Mouse (Mus musculus) small intestine, adult 2 months (tissue): Measurements from ENCODE around the gene Lrch1. TPM values are rescaled to one million over a fixed set of nuclear protein-coding genes. Genes with fewer than 3 reads are reported as not detected.

Source experiments
- H3K27ac ChIP-seq: fragments of 200-500 bp; 2 replicates; pipeline ENCODE4 v1.5.1; 2012; ENCODE audit warnings: low read depth, low read length, control low read depth, inconsistent platforms; ENCODE audit not compliant: insufficient read depth
- H3K27me3 ChIP-seq: fragments of 200-500 bp; 2 replicates; pipeline ENCODE4 v1.6.1; 2012; ENCODE audit warnings: mild to moderate bottlenecking, moderate library complexity, low read length, inconsistent platforms; ENCODE audit not compliant: control insufficient read depth, insufficient read depth
- H3K36me3 ChIP-seq: fragments of 200-500 bp; 2 replicates; pipeline ENCODE4 v1.6.1; 2012; ENCODE audit warnings: mild to moderate bottlenecking, low read length, control low read depth, inconsistent platforms; ENCODE audit not compliant: control insufficient read depth, insufficient read depth
- H3K4me1 ChIP-seq: fragments of 200-500 bp; 2 replicates; pipeline ENCODE4 v1.6.1; 2012; ENCODE audit warnings: low read length, inconsistent platforms, mixed read lengths; ENCODE audit not compliant: control insufficient read depth, insufficient read depth, insufficient read length
- H3K4me3 ChIP-seq: fragments of 200-500 bp; 2 replicates; pipeline ENCODE4 v1.5.1; 2012; ENCODE audit warnings: low read depth, mild to moderate bottlenecking, control low read depth, inconsistent platforms, low read length, moderate library complexity
- CTCF ChIP-seq: fragments of 200-500 bp; IDR thresholded peaks from 2 replicates; pipeline ENCODE4 v1.5.1; 2012; ENCODE audit warnings: low read depth, mild to moderate bottlenecking, control low read depth, inconsistent platforms, low read length, moderate library complexity, mixed read lengths; ENCODE audit not compliant: insufficient replicate concordance, insufficient read length; ENCODE audit errors: extremely low read depth
- POLR2A ChIP-seq: fragments of 200-500 bp; IDR thresholded peaks from 2 replicates; pipeline ENCODE4 v1.6.1; 2012; ENCODE audit warnings: low read depth, mild to moderate bottlenecking, control low read depth, inconsistent platforms, low read length, moderate library complexity
- WGBS: fragments of 180-500 bp; shearing (Covaris S2); methylation state at CpG from one replicate; pipeline ENCODE4 v1.1.7; 2018; 5-methylcytosine and 5-hydroxymethylcytosine counted together
- polyA plus RNA-seq: library from polyadenylated mRNA; depleted of rRNA; stranded (reverse); fragments of >200 nt; gene quantifications from 2 replicates; pipeline ENCODE4 v1.2.3, GENCODE M21; 2012

Lrch1 gene
- polyA plus RNA-seq, 1 experiment, result 6.1 TPM

DNA sequence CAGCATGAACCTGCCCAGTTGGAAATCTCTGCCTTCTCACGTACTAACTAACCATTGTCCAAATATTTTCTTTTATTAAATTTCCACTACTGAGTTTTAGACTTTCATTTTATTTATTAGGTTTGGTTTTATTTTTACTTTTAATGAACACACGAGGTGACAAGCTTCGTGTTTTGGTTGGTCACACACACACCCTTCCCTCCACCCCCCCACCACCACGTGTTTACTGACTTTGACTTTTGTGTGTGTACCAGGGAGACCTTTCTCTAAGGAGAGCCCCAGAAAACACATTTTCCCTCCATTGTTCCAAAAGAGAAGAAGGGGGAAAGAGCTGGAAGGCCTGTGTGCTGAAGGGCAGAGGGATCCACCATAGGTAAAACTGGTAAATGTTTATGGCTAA lies 38.0 kb upstream of the Lrch1 start:
- no peaks in the 10 kb centered on the region for H3K27me3 ChIP-seq
- no peaks in the 10 kb centered on the region for H3K36me3 ChIP-seq
- TF ChIP-seq POLR2A, result no peak
- no peak for TF ChIP-seq CTCF
- no peak overlapping the region for H3K4me3 ChIP-seq
- no peak overlapping the region for H3K27ac ChIP-seq
- WGBS, result 43% methylated on average over 4 of the region's 4 CpGs
- no peaks in the 10 kb centered on the region for H3K4me1 ChIP-seq

DNA sequence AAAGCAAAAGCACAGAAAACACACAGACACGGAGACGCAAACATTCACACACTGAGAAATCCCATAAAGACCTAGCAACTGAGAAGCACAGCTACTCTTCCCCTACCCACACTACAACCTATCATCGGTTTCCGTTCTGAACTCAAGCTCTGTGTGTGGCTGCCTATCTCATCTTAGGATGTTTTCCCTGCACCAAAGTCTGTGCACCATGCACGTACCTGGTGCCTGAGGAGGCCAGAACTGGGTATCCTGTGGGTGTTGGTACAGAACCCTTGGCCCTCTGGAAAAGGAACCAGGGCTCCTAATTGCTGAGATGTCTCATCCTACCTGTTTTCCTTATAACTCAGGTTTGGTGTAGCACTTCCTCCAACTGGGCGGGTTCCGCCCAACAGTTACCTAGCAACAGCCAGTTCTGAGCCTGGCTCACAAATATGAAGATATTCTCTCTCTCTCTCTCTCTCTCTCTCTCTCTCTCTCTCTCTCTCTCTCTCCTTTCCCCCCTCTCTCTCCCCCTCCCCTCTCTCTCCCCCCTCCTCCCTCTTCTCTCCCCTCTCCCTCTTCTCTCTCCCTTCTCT lies 37.2 kb upstream of the Lrch1 start:
- TF ChIP-seq CTCF (no peak), POLR2A (no peak)
- no peak overlapping the region for H3K4me3 ChIP-seq
- no peaks in the 10 kb centered on the region for H3K36me3 ChIP-seq
- H3K27me3 ChIP-seq, result no peaks in the 10 kb centered on the region
- no peaks in the 10 kb centered on the region for H3K4me1 ChIP-seq
- H3K27ac ChIP-seq, result no peak overlapping the region
- WGBS, result 62% methylated on average over 7 of the region's 7 CpGs

GRCm38 (mm10) chr14:74983079-74983478 lies 35.4 kb upstream of the Lrch1 start:
- Histone ChIP-seq H3K36me3 (no peaks in the 10 kb centered on the region), H3K27ac (no peak overlapping the region), H3K27me3 (no peaks in the 10 kb centered on the region), H3K4me1 (no peaks in the 10 kb centered on the region), H3K4me3 (no peak overlapping the region)
- no peak for TF ChIP-seq CTCF
- no peak for TF ChIP-seq POLR2A
- WGBS, result 60% methylated on average over 5 of the region's 5 CpGs

GRCm38 (mm10) chr14:74981016-74981415 lies 33.3 kb upstream of the Lrch1 start:
- H3K4me3 ChIP-seq, result no peak overlapping the region

GRCm38 (mm10) chr14:74976972-74977371 lies 29.3 kb upstream of the Lrch1 start:
- TF ChIP-seq CTCF, result no peak
- TF ChIP-seq POLR2A, result no peak
- WGBS, result 78% methylated on average over 6 of the region's 6 CpGs

More at GRCm38 (mm10) chr14:74981016-74981415, 33.3 kb upstream of the Lrch1 start:
- no peaks in the 10 kb centered on the region for H3K27me3 ChIP-seq
- WGBS, result 80% methylated on average over 3 of the region's 3 CpGs
- no peaks in the 10 kb centered on the region for H3K36me3 ChIP-seq
- TF ChIP-seq POLR2A, result no peak
- no peak for TF ChIP-seq CTCF
- no peaks in the 10 kb centered on the region for H3K4me1 ChIP-seq
- H3K27ac ChIP-seq, result no peak overlapping the region

GRCm38 (mm10) chr14:74974136-74974651 lies 26.5 kb upstream of the Lrch1 start:
- no peaks in the 10 kb centered on the region for H3K27me3 ChIP-seq
- H3K36me3 ChIP-seq, result no peaks in the 10 kb centered on the region
- H3K27ac ChIP-seq, result no peak overlapping the region
- H3K4me3 ChIP-seq, result no peak overlapping the region
- 81% methylated on average over 10 of the region's 10 CpGs for WGBS
- TF ChIP-seq CTCF (no peak), POLR2A (no peak)
- peaks cover 2% of the 10 kb centered on the region; the same call in 1 of the 2 replicates for H3K4me1 ChIP-seq

More at GRCm38 (mm10) chr14:74976972-74977371, 29.3 kb upstream of the Lrch1 start:
- Histone ChIP-seq H3K27ac (no peak overlapping the region), H3K4me3 (no peak overlapping the region), H3K36me3 (no peaks in the 10 kb centered on the region), H3K27me3 (no peaks in the 10 kb centered on the region), H3K4me1 (peaks cover 2% of the 10 kb centered on the region; the same call in 1 of the 2 replicates)

GRCm38 (mm10) chr14:74972687-74973086 lies 25.0 kb upstream of the Lrch1 start:
- Histone ChIP-seq H3K4me1 (peaks cover 2% of the 10 kb centered on the region; the same call in 1 of the 2 replicates), H3K4me3 (no peak overlapping the region), H3K27ac (no peak overlapping the region), H3K36me3 (no peaks in the 10 kb centered on the region), H3K27me3 (no peaks in the 10 kb centered on the region)
- TF ChIP-seq POLR2A (no peak), CTCF (no peak)
- 36% methylated on average over 5 of the region's 5 CpGs for WGBS
